Mouse (Mus musculus) E14TG2a.4 (cell line): ENCODE data around the gene Sstr4.

Experiments
- CTCF ChIP-seq: conservative IDR thresholded peaks from 2 replicates; pipeline ENCODE4 v1.5.1; 2014; ENCODE audit warnings: low read length
- NANOG ChIP-seq: IDR thresholded peaks from 2 replicates; pipeline ENCODE4 v1.6.1; 2014; ENCODE audit warnings: borderline replicate concordance, low read length, mixed read lengths
- POU5F1 ChIP-seq: IDR thresholded peaks from 2 replicates; pipeline ENCODE4 v1.6.1; 2014; ENCODE audit warnings: low read length, borderline replicate concordance

DNA sequence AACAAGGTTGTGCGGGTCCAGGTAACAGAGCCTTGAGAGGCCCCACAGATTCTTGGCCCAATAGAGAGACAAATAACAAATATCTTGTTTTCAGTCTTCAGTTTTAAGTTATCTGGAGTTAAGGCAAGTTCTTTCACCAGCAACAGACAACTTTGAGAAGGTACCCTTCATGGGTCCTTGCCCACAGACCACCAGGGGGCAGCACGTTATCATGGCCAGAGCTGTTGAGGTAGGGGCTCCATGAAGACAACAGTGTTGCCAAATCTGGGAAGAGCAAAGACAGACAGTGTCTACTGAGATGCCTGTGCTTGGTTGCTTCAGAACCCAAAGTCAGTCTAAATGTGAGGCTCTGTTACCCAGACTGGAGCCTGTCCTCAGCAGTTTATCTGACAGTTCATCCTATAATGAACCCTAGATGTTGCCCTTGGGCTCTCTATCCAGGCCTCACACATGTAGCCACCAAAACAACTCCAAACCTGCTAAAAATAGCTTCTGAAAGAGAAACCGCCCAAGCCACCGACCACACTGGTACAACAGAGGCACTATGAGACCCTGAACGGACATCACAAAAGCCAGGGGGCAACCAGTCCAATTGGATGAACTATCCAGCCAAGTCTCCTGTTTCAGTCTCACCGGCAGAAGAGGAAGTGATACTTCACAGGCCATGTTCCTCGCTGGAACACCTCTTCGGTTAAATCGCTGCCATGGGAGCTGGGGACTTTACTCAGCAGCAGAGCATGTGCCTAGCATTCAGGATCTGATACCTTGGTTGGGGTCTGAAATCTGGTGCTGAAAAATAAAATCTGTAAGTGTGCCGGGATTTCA is 19.6 kb upstream of the Sstr4 start:
- TF ChIP-seq CTCF (peak; percentile 60), POU5F1 (no peak), NANOG (no peak)
